In genomic region chr9:15920271-15920670, GRCm38 (mm10) we compare ENCODE assay signal across 26 mouse cellular contexts. TPM values are rescaled to one million over a fixed set of nuclear protein-coding genes. Genes with fewer than 3 reads are reported as not detected.
A peak's percentile ranks its signal among the peaks of the same experiment; 100 is the strongest.
DNase-seq lines count a peak whose midpoint lies in the region; TF ChIP-seq lines count a peak whose summit lies in the region.
"Had no signal": no experiment of that assay in that cellular context is flagged by ENCODE, and none has a peak within 500 bp of the region (broad histone marks: within the 10 kb centered on the region; RNA-seq: fewer than 3 reads in every experiment).

No protein-coding gene starts in this region.

- H3K79me2 ChIP-seq in MEL (ENCODE audit: control insufficient read depth, insufficient read depth, low read length, poor library complexity), result no peaks in the 10 kb centered on the region

- peak overlapping the region; percentile 1; the same call in 1 of the 2 replicates for H3K9ac ChIP-seq in MEL (ENCODE audit: control insufficient read depth, low read depth, low read length, poor library complexity, severe bottlenecking)
- H3K9ac ChIP-seq: embryonic facial prominence, embryonic 13.5 days; embryonic facial prominence, embryonic 15.5 days; forebrain, embryonic 12.5 days; forebrain, embryonic 15.5 days had no signal

- no peaks in the 10 kb centered on the region for H3K9me3 ChIP-seq in MEL (replicated peaks; ENCODE audit: insufficient read depth, low read length)
- H3K9me3 ChIP-seq: embryonic facial prominence, embryonic 13.5 days; embryonic facial prominence, embryonic 15.5 days; forebrain, embryonic 10.5 days; forebrain, embryonic 12.5 days; forebrain, embryonic 15.5 days had no signal

- H3K27ac ChIP-seq in MEL (ENCODE audit: control insufficient read depth, low read depth, low read length), result peak overlapping the region; percentile 70
- H3K27ac ChIP-seq: embryonic facial prominence, embryonic 13.5 days; embryonic facial prominence, embryonic 15.5 days; forebrain, embryonic 10.5 days; forebrain, embryonic 12.5 days; forebrain, embryonic 15.5 days had no signal

- TF ChIP-seq POLR2A in MEL (IDR thresholded peaks at IDR 0.05; ENCODE audit: control insufficient read depth in 1 of 2, insufficient read depth in 1 of 2, low read depth in 1 of 2, low read length in 2 of 2, poor library complexity in 1 of 2), result no peak

- no peak overlapping the region for H3K4me3 ChIP-seq in MEL (ENCODE audit: control insufficient read depth in 1 of 2, insufficient read depth in 1 of 2, low read depth in 2 of 2, low read length in 2 of 2)
- H3K4me3 ChIP-seq: embryonic facial prominence, embryonic 13.5 days; embryonic facial prominence, embryonic 15.5 days; erythroblast, embryonic 14.5 days; forebrain, embryonic 10.5 days; forebrain, embryonic 12.5 days; forebrain, embryonic 15.5 days had no signal

- H3K4me1 ChIP-seq in MEL (ENCODE audit: control insufficient read depth in 1 of 2, insufficient read depth in 2 of 2, low read length in 2 of 2), result peaks cover 19 to 28% of the 10 kb centered on the region in 2 experiments
- H3K4me1 ChIP-seq: embryonic facial prominence, embryonic 13.5 days; embryonic facial prominence, embryonic 15.5 days; forebrain, embryonic 10.5 days; forebrain, embryonic 15.5 days had no signal

- no peak; the same call in 1 of the 2 replicates for TF ChIP-seq RAD21 in MEL (IDR thresholded peaks at IDR 0.05; ENCODE audit: low read depth, low read length)

- peak; percentile 99 to 100 for TF ChIP-seq EP300 in MEL (IDR thresholded peaks at IDR 0.05; ENCODE audit: low read depth in 1 of 2, low read length in 2 of 2)

- no peaks in the 10 kb centered on the region for H3K27me3 ChIP-seq in MEL (ENCODE audit: control insufficient read depth in 1 of 2, insufficient read depth in 2 of 2, low read length in 2 of 2)
- H3K27me3 ChIP-seq: embryonic facial prominence, embryonic 15.5 days; forebrain, embryonic 12.5 days; forebrain, embryonic 15.5 days had no signal

- no peak for TF ChIP-seq CTCF in MEL (IDR thresholded peaks at IDR 0.05 in 2 of 3, conservative IDR thresholded peaks at IDR 0.05 in 1 of 3; ENCODE audit: control insufficient read depth in 1 of 3, insufficient read depth in 1 of 3, low read depth in 2 of 3, low read length in 3 of 3, poor library complexity in 1 of 3, severe bottlenecking in 1 of 3)

- peak; percentile 39 for DNase-seq in heart, adult 11 months
- DNase-seq in heart, adult 18-20 months, result no peak
- DNase-seq in MEL (ENCODE audit: low read depth, low spot score), result peak; percentile 93
- DNase-seq in MEL-GATA-1-ER (ENCODE audit: extremely low read depth, low read depth), result peak; percentile 81
- no peak for DNase-seq in urinary bladder, adult 2 months (ENCODE audit: low spot score)
- DNase-seq: adrenal gland, postnatal 25 days; cerebellum, adult 11 months; cerebellum, adult 18-20 months; cerebellum, adult 8-10 months; cerebellum, adult 9-11 months; cerebellum, postnatal 36 days had no signal

- peaks cover 0 to 29% of the 10 kb centered on the region in 2 experiments; a peak in 2 of 4 replicates for H3K36me3 ChIP-seq in MEL (ENCODE audit: control insufficient read depth in 1 of 2, insufficient read depth in 2 of 2, low read length in 2 of 2)
- H3K36me3 ChIP-seq: embryonic facial prominence, embryonic 13.5 days; embryonic facial prominence, embryonic 15.5 days; forebrain, embryonic 15.5 days had no signal

TF ChIP-seq in MEL, 35 proteins besides CTCF, POLR2A, EP300 and RAD21:
- TF ChIP-seq UBTF (IDR thresholded peaks at IDR 0.05; ENCODE audit: borderline replicate concordance, insufficient read depth, low read depth, low read length) (no peak), USF2 (IDR thresholded peaks at IDR 0.05; ENCODE audit: borderline replicate concordance in 1 of 2, insufficient read depth in 1 of 2, low read depth in 1 of 2, low read length in 2 of 2) (no peak), TAL1 (IDR thresholded peaks at IDR 0.05; ENCODE audit: low read length) (peak; percentile 99), ZMIZ1 (IDR thresholded peaks at IDR 0.05; ENCODE audit: low read depth, low read length) (no peak; the same call in 1 of the 2 replicates), HCFC1 (IDR thresholded peaks at IDR 0.05; ENCODE audit: low read depth, low read length) (peak; percentile 59), MAZ (IDR thresholded peaks at IDR 0.05; ENCODE audit: low read depth, low read length) (peak; percentile 61; the same call in 1 of the 2 replicates), NRF1 (IDR thresholded peaks at IDR 0.05; ENCODE audit: insufficient read depth, low read depth, low read length, poor library complexity, severe bottlenecking) (no peak), RCOR1 (IDR thresholded peaks at IDR 0.05; ENCODE audit: low read depth, low read length) (peak; percentile 100), ZNF384 (IDR thresholded peaks at IDR 0.05; ENCODE audit: low read depth, low read length) (peak; percentile 36; the same call in 1 of the 2 replicates), BHLHE40 (IDR thresholded peaks at IDR 0.05; ENCODE audit: borderline replicate concordance, low read depth, low read length) (peak; percentile 85), E2F4 (IDR thresholded peaks at IDR 0.05; ENCODE audit: borderline replicate concordance, low read depth, low read length) (no peak; the same call in 1 of the 2 replicates), POLR2AphosphoS5 (IDR thresholded peaks at IDR 0.05; ENCODE audit: borderline replicate concordance, low read depth, low read length) (no peak), MAX (IDR thresholded peaks at IDR 0.05; ENCODE audit: low read length) (peak; percentile 80), ELF1 (IDR thresholded peaks at IDR 0.05; ENCODE audit: low read depth, low read length) (peak; percentile 65), POLR2AphosphoS2 (IDR thresholded peaks at IDR 0.05; ENCODE audit: low read length) (no peak), KAT2A (conservative IDR thresholded peaks at IDR 0.05; ENCODE audit: low read depth, low read length) (peak; percentile 49; the same call in 1 of the 2 replicates), ETS1 (IDR thresholded peaks at IDR 0.05; ENCODE audit: low read depth, low read length) (peak; percentile 97), CHD2 (IDR thresholded peaks at IDR 0.05; ENCODE audit: low read length) (peak; percentile 63; the same call in 1 of the 2 replicates), SMC3 (IDR thresholded peaks at IDR 0.05; ENCODE audit: low read depth, low read length) (peak; percentile 34), MYB (IDR thresholded peaks at IDR 0.05; ENCODE audit: low read depth, low read length) (peak; percentile 69), ZC3H11A (IDR thresholded peaks at IDR 0.05; ENCODE audit: low read depth, low read length) (no peak; the same call in 1 of the 2 replicates), USF1 (IDR thresholded peaks at IDR 0.05; ENCODE audit: low read depth, low read length) (no peak), CHD1 (IDR thresholded peaks at IDR 0.05; ENCODE audit: low read depth, low read length) (no peak), MYC (IDR thresholded peaks at IDR 0.05; ENCODE audit: low read depth, low read length) (peak; percentile 88), MEF2A (IDR thresholded peaks at IDR 0.05; ENCODE audit: extremely low read depth, insufficient replicate concordance, low read depth, low read length, poor library complexity, severe bottlenecking) (0 out of 2 replicates have a peak, but pooled peaks have one; percentile 63), MXI1 (IDR thresholded peaks at IDR 0.05; ENCODE audit: low read depth, low read length) (peak; percentile 73; the same call in 1 of the 2 replicates), MAFK (IDR thresholded peaks at IDR 0.05; ENCODE audit: borderline replicate concordance, low read depth, low read length) (peak; percentile 83; the same call in 1 of the 2 replicates), GATA1 (IDR thresholded peaks at IDR 0.05; ENCODE audit: low read depth, low read length) (peak; percentile 100), SIN3A (IDR thresholded peaks at IDR 0.05; ENCODE audit: low read length) (peak; percentile 90), GABPA (IDR thresholded peaks at IDR 0.05; ENCODE audit: low read depth, low read length) (0 out of 2 replicates have a peak, but pooled peaks have one; percentile 10), TBP (IDR thresholded peaks at IDR 0.05; ENCODE audit: low read depth, low read length) (peak; percentile 15; the same call in 1 of the 2 replicates), JUND (IDR thresholded peaks at IDR 0.05; ENCODE audit: low read depth, low read length) (peak; percentile 63), ZKSCAN1 (IDR thresholded peaks at IDR 0.05; ENCODE audit: low read depth, low read length) (0 out of 2 replicates have a peak, but pooled peaks have one; percentile 14), TCF12 (IDR thresholded peaks at IDR 0.05; ENCODE audit: low read depth, low read length) (peak; percentile 100)

RNA-seq across cellular contexts. Expression of gene Mtnr1b, which starts 45.9 kb away (rescaled TPM):
- total RNA-seq in heart, adult 18-20 months (2021), result not detected
- not detected in 2 replicates for total RNA-seq in MEL (2012; rRNA removed)
- polyA plus RNA-seq in MEL (2012; ENCODE audit: insufficient read depth in 1 of 2, insufficient read length in 2 of 2, low read depth in 1 of 2, low replicate concordance in 2 of 2, missing spikeins in 1 of 2), result not detected
- polyA plus RNA-seq in urinary bladder, adult 2 months (2012; rRNA removed), result not detected in 2 replicates
- total RNA-seq: adrenal gland, adult 2 months; adrenal gland, postnatal 10 days; adrenal gland, postnatal 25 days; adrenal gland, postnatal 4 days; common myeloid progenitor, adult 5-6 weeks; ES-E14 had no signal
- polyA plus RNA-seq: adrenal gland, adult 2 months; brain, embryonic 14.5 days; C2C12; embryonic facial prominence, embryonic 11.5 days; embryonic facial prominence, embryonic 13.5 days; embryonic facial prominence, embryonic 15.5 days; erythroblast, embryonic 14.5 days; forebrain, embryonic 10.5 days; forebrain, embryonic 12.5 days; forebrain, embryonic 15.5 days; frontal cortex, adult 2 months had no signal

Comparison
In these comparisons a context has a peak if more than half of its experiments do, and no peak if none do; other contexts are left out.
1. DNase-seq: peak in heart, adult 11 months (single experiment), MEL (single experiment) and MEL-GATA-1-ER (single experiment); none in heart, adult 18-20 months (0 of 2) and urinary bladder, adult 2 months (single experiment).